Mouse (Mus musculus): ENCODE measurements around the gene Ascc1. TPM values are rescaled to one million over a fixed set of nuclear protein-coding genes. Genes with fewer than 3 reads are reported as not detected.

The Ascc1 gene
- polyA plus RNA-seq, 1 experiment = 14.2 TPM

DNA sequence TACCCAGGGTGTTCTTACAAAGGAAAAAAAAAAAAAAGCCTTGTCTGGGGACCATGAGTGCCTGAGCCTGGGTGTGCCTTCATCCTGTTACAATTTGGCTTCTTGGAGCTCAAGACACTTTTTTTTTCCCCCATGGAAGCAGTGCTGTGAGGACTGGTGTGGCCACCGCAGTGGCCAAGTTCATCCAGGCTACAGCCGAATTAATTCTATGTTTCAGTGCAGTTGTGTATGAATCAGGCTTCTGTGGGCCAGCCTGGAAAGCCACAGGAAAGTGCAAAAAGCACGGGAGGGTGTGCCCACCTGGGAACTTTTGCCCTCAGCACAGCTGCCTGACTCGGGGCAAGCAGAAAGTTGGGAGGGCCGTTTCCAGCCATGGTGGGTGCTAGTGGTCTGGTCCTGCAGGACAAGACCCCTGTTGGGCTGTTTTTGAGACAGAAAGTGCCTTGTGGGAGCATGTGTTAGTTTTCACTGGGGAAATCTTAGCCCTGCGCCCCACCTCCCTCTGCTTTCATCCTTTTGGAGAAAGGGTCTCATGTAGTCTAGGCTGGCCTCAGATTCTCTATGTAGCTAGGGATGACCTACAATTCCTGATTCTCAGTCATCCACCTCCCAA, 32.0 kb upstream of the Ascc1 start:
- WGBS = 11% methylated on average over 6 of the region's 6 CpGs
- no peaks in the 10 kb centered on the region for H3K27me3 ChIP-seq (ENCODE audit: control insufficient read depth, insufficient read depth, low read length)

DNA sequence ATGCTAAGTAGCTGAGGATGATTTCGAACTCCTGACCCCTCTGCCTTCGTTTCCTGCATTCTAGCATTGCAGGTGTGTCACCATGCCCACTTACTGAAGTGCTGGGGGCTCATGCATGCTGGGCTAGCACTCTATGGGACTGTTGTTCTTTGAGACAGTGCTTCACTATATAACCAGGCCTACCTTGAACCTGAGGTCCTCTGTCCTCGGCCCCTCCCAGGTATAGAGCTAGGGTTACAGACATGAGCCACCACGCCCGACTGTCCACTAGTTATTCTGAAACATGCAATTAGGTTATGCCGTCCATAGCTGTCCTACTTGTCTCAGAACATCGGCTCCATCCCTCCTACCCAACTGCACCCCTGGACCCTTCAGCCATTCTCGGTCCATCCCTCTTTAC, 30.8 kb upstream of the Ascc1 start:
- Histone ChIP-seq H3K27ac (ENCODE audit: insufficient read depth, low read depth, low read length) (peak overlapping the region; percentile 40), H3K4me1 (ENCODE audit: control insufficient read depth, insufficient read depth, insufficient read length, low read length) (peaks cover 44% of the 10 kb centered on the region), H3K4me3 (ENCODE audit: low read depth, low read length) (no peak overlapping the region), H3K27me3 (ENCODE audit: control insufficient read depth, insufficient read depth, low read length) (no peaks in the 10 kb centered on the region), H3K36me3 (ENCODE audit: control insufficient read depth, insufficient read depth, low read length) (no peaks in the 10 kb centered on the region)
- TF ChIP-seq CTCF (IDR thresholded peaks at IDR 0.05; ENCODE audit: extremely low read depth, insufficient read length, insufficient replicate concordance, low read depth, low read length) (no peak), POLR2A (IDR thresholded peaks at IDR 0.05; ENCODE audit: low read depth, low read length) (no peak)
- 48% methylated on average over 8 of the region's 8 CpGs for WGBS

More for the DNA sequence above, 32.0 kb upstream of the Ascc1 start:
- Histone ChIP-seq H3K27ac (ENCODE audit: insufficient read depth, low read depth, low read length) (peak overlapping the region; percentile 92), H3K36me3 (ENCODE audit: control insufficient read depth, insufficient read depth, low read length) (no peaks in the 10 kb centered on the region), H3K4me3 (ENCODE audit: low read depth, low read length) (peak overlapping the region; percentile 64), H3K4me1 (ENCODE audit: control insufficient read depth, insufficient read depth, insufficient read length, low read length) (peaks cover 44% of the 10 kb centered on the region)
- TF ChIP-seq POLR2A (IDR thresholded peaks at IDR 0.05; ENCODE audit: low read depth, low read length) (no peak), CTCF (IDR thresholded peaks at IDR 0.05; ENCODE audit: extremely low read depth, insufficient read length, insufficient replicate concordance, low read depth, low read length) (no peak)

DNA sequence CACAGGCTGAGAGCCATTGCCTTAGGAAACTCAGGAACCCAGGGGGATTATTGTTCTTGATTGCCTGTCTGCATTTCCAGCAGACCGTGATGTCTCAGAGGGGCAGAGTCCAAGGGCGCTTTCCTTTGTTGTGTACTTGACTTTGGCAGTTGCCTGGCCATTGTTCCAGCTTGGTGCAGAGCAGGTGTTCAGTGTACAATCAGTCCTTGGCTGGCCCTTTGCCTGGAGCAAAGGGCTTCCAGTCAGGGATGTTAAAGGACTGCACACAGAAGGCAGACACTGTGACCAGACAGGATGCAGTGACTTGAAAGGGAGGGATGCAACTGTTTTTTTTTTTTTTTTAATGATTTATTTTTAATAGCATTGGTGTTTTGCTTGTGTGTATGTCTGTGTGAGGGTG, 30.1 kb upstream of the Ascc1 start:
- TF ChIP-seq CTCF (IDR thresholded peaks at IDR 0.05; ENCODE audit: extremely low read depth, insufficient read length, insufficient replicate concordance, low read depth, low read length) = no peak
- TF ChIP-seq POLR2A (IDR thresholded peaks at IDR 0.05; ENCODE audit: low read depth, low read length) = no peak

DNA sequence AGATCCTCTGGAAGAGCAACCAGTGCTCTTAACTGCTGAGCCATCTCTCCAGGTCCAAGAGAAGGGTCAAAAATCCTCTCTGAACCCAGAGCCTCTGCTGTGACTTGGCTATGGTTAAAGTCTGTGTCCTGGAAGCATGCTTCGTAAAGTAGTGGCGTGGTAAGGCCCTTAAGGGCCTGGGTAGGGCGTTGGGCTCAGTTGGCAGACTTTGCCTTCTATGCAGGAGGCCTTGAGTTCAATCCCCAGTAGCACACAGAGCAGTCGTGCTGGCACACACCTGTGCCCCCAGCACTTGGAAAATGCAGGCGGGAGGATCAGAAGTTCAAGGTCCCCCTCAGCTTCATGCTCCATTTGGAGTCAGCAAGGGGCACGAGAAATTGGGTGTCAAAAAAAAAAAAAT, 29.6 kb upstream of the Ascc1 start:
- H3K4me1 ChIP-seq (ENCODE audit: control insufficient read depth, insufficient read depth, insufficient read length, low read length) = peaks cover 47% of the 10 kb centered on the region

More for the DNA sequence above, 30.1 kb upstream of the Ascc1 start:
- no peaks in the 10 kb centered on the region for H3K27me3 ChIP-seq (ENCODE audit: control insufficient read depth, insufficient read depth, low read length)
- no peak overlapping the region for H3K4me3 ChIP-seq (ENCODE audit: low read depth, low read length)
- peaks cover 44% of the 10 kb centered on the region for H3K4me1 ChIP-seq (ENCODE audit: control insufficient read depth, insufficient read depth, insufficient read length, low read length)
- H3K36me3 ChIP-seq (ENCODE audit: control insufficient read depth, insufficient read depth, low read length) = no peaks in the 10 kb centered on the region
- peak overlapping the region; percentile 74 for H3K27ac ChIP-seq (ENCODE audit: insufficient read depth, low read depth, low read length)
- 13% methylated on average over 2 of the region's 2 CpGs for WGBS

DNA sequence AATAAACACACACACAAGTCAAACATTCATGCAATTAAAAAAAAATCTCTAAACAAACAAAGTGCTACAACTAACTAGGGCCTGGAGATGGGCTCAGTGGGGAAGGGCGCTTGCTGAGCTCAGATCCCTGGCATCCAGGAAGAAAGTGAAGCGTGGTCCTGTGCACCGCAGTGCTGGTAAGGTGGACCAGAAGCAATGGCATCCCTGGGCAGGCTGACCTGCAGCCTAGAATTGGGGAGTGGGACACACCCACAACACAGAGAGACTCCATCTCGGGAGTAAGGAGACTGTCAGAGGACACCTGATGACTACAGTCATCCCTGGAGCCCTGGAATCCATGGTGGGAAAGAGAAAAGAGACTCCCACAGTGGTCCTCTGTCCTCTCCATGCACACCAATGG, 29.2 kb upstream of the Ascc1 start:
- H3K27ac ChIP-seq (ENCODE audit: insufficient read depth, low read depth, low read length) = peak overlapping the region; percentile 74
- WGBS = 28% methylated on average over 4 of the region's 4 CpGs
- TF ChIP-seq POLR2A (IDR thresholded peaks at IDR 0.05; ENCODE audit: low read depth, low read length) (no peak), CTCF (IDR thresholded peaks at IDR 0.05; ENCODE audit: extremely low read depth, insufficient read length, insufficient replicate concordance, low read depth, low read length) (no peak)
- no peaks in the 10 kb centered on the region for H3K36me3 ChIP-seq (ENCODE audit: control insufficient read depth, insufficient read depth, low read length)
- H3K4me1 ChIP-seq (ENCODE audit: control insufficient read depth, insufficient read depth, insufficient read length, low read length) = peaks cover 51% of the 10 kb centered on the region
- no peaks in the 10 kb centered on the region for H3K27me3 ChIP-seq (ENCODE audit: control insufficient read depth, insufficient read depth, low read length)
- H3K4me3 ChIP-seq (ENCODE audit: low read depth, low read length) = no peak overlapping the region

More for the DNA sequence above, 29.6 kb upstream of the Ascc1 start:
- no peak for TF ChIP-seq POLR2A (IDR thresholded peaks at IDR 0.05; ENCODE audit: low read depth, low read length)
- no peak for TF ChIP-seq CTCF (IDR thresholded peaks at IDR 0.05; ENCODE audit: extremely low read depth, insufficient read length, insufficient replicate concordance, low read depth, low read length)
- Histone ChIP-seq H3K4me3 (ENCODE audit: low read depth, low read length) (no peak overlapping the region), H3K27me3 (ENCODE audit: control insufficient read depth, insufficient read depth, low read length) (no peaks in the 10 kb centered on the region), H3K36me3 (ENCODE audit: control insufficient read depth, insufficient read depth, low read length) (no peaks in the 10 kb centered on the region), H3K27ac (ENCODE audit: insufficient read depth, low read depth, low read length) (peak overlapping the region; percentile 74)
- 19% methylated on average over 6 of the region's 6 CpGs for WGBS

DNA sequence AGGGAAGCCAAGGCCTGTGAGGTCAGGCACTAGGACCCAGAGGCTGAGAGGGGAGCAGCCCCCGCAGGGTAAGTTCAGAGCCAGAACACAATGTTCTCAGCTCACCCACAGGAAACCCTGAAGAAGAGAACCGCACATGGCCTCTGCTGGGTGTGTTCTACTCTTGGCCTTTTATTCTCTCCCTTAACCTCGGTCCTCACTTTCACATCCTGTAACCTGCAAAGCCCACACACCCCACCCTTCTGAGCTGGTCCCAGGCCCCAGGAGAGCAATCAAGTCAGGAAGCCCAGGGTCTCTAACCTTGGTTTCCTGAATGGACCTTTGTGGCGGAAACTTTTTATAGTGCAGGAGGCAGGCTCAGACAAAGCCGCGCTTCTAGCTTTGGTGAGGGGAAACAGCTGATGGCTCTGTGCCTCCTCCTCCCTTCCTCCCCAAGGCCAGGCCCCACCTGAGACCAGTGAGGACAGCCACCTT, 28.4 kb upstream of the Ascc1 start:
- H3K36me3 ChIP-seq (ENCODE audit: control insufficient read depth, insufficient read depth, low read length) = no peaks in the 10 kb centered on the region
- no peak overlapping the region for H3K4me3 ChIP-seq (ENCODE audit: low read depth, low read length)
- TF ChIP-seq POLR2A (IDR thresholded peaks at IDR 0.05; ENCODE audit: low read depth, low read length) (peak; percentile 28; the same call in 1 of the 2 replicates), CTCF (IDR thresholded peaks at IDR 0.05; ENCODE audit: extremely low read depth, insufficient read length, insufficient replicate concordance, low read depth, low read length) (no peak)
- no peaks in the 10 kb centered on the region for H3K27me3 ChIP-seq (ENCODE audit: control insufficient read depth, insufficient read depth, low read length)
- peak overlapping the region; percentile 74 for H3K27ac ChIP-seq (ENCODE audit: insufficient read depth, low read depth, low read length)
- peaks cover 59% of the 10 kb centered on the region for H3K4me1 ChIP-seq (ENCODE audit: control insufficient read depth, insufficient read depth, insufficient read length, low read length)
- 17% methylated on average over 6 of the region's 6 CpGs for WGBS

DNA sequence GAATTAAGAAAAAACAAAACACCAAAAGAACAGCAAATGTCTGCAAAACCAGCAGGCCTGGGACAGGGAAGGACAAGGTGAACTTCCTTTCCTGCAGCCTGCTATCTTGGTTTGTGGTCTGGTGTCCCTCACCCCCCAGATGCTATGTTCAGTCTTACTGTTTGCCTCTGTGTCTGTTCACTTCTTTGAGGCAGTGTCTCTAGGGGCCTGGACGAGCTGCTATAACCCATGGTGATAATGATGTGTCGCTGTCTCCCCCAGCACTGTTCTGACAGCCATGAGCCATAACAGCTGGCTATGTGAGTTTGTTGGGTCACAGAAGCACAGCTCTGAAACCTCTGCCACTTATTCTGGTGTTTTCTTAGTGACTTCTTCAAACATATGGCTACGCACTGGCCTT, 27.8 kb upstream of the Ascc1 start:
- Histone ChIP-seq H3K27ac (ENCODE audit: insufficient read depth, low read depth, low read length) (peak overlapping the region; percentile 74), H3K36me3 (ENCODE audit: control insufficient read depth, insufficient read depth, low read length) (no peaks in the 10 kb centered on the region), H3K4me1 (ENCODE audit: control insufficient read depth, insufficient read depth, insufficient read length, low read length) (peaks cover 61% of the 10 kb centered on the region), H3K27me3 (ENCODE audit: control insufficient read depth, insufficient read depth, low read length) (no peaks in the 10 kb centered on the region), H3K4me3 (ENCODE audit: low read depth, low read length) (no peak overlapping the region)
- WGBS = 72% methylated on average over 3 of the region's 3 CpGs
- no peak for TF ChIP-seq POLR2A (IDR thresholded peaks at IDR 0.05; ENCODE audit: low read depth, low read length)
- TF ChIP-seq CTCF (IDR thresholded peaks at IDR 0.05; ENCODE audit: extremely low read depth, insufficient read length, insufficient replicate concordance, low read depth, low read length) = no peak
